Mouse (Mus musculus): ENCODE data around the gene Slc22a23. TPM values are rescaled to one million over a fixed set of nuclear protein-coding genes. Genes with fewer than 3 reads are reported as not detected.

Slc22a23 gene
- total RNA-seq, 2 experiments from 2014 or later, result 8.5 to 10.2 TPM

DNA sequence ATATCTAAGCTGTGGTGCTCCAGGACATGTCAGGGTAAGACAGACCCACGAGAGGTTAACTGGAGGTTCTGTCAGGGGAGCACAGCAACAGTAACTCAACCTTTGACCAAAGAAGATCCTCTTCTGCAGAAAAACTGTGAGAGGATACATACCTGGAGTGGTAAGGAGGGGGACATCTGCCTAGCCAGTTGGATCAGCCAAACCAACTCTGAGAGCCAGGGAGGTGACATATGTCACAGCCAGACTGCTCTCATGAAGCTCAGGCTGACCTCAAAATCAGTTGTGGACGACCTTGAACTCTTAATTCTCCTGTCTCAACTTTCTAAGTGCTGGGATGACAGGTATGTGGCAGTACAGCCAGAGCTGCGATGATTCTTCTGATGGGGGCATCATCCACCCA, 68.0 kb downstream of the Slc22a23 start:
- no peak for DNase-seq
- intact Hi-C loops (cut with DNase I), result loop anchor here (10.0 kb wide), 1 partner anchor 58 kb away; no protein-coding TSS in a partner anchor

DNA sequence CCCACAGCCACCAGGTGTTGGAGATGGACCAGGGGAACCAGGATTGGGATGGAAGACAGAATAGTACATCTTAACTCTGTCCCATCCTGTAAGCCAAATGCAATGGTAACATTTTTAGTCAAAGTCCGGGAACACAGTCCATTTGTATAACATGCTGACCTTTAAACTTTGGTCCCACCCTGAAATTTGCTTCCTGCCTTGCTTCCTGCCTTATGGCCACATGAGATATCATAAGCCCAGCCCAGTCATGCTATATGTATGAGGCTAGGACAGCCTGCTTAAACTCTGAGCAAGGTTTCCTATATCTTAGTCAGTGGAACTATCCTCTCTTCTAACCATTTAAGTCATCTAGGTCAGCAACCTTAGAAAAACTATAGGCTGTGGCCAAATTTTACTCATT, 70.1 kb downstream of the Slc22a23 start:
- no peak for DNase-seq
- intact Hi-C loops (cut with DNase I), result loop anchor here (10.0 kb wide), 1 partner anchor 60 kb away; no protein-coding TSS in a partner anchor

DNA sequence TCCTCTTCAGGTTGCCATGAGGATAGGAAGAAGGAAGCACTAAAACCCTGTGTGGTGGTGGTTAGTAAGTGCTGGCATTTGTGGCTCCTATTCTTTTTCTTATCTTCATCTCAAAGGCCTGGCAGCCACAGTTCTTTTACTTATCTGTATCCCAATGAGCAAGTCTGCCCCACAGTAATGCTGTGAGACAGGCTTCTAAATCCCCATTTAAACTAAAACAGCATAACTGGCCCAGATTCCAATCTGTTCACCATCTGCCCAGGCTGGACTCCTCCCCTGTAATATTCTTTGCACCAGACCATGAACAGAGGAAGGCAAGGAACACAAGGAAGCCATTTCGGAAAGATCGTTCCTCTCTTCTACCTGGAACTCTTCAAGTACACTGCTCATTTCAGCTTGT, 70.6 kb downstream of the Slc22a23 start:
- intact Hi-C loops (cut with DNase I), result loop anchor here (10.0 kb wide), 1 partner anchor 60 kb away; no protein-coding TSS in a partner anchor
- DNase-seq, result no peak

DNA sequence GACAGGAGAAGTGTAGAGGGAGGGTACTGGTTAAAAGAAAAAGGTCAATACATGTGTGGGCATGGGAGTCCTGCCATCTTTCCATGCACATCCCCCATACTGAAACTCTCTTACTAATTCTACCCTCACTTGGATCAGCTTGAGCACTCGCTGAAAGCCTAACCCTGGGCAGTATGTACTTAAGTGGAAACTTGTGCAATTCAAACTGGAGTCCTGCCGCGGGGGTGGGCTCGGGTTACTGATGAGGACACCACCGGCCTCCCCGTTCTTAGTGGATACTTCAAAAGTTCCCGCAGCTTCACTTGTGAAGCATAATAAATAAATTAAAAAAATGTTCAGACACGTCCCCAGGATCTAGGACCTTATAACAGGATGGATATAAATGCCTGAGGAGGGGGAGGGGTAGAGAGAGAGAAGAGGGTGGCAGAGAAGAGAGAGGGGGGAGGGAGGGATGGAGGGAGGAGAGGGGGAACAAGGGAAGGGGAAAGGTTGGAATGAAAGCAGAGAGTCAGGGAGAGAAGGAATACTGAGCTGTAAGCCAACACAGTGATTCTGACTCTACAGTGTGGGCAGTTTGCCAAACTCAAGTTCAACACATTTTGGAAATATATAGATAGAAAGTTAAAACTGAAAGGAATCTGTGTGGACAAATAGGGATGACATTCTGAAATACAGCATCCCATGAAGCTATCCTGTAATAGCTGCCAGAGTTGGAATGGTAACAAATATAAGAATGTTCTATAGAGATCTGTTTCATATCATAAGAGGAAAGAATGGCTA, 72.5 kb downstream of the Slc22a23 start:
- DNase-seq, result peak; percentile 41 to 52
- intact Hi-C loops (cut with DNase I), result loop anchor here (10.0 kb wide), 1 partner anchor 62 kb away; no protein-coding TSS in a partner anchor

DNA sequence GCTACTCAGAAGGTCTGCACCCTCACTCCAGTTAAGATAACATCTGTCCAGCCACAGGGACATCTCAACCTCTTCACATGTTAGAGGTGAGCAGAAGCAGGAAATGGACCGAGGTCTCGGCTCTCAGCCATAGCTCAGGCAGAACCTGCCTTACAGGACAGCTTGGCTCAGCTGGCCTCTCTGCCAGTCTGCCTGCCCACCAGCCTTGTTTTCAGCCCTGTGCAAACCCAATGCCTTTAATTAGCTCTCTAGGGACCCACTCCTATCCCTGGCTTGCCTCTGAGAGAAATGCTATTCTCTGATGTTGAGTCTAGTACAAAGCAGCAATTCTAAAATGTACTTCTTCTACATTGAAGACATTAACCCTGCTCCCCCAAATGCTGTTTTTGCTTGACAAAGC, 73.3 kb downstream of the Slc22a23 start:
- no peak for DNase-seq
- intact Hi-C loops (cut with DNase I), result loop anchor here (10.0 kb wide), 1 partner anchor 63 kb away; no protein-coding TSS in a partner anchor

DNA sequence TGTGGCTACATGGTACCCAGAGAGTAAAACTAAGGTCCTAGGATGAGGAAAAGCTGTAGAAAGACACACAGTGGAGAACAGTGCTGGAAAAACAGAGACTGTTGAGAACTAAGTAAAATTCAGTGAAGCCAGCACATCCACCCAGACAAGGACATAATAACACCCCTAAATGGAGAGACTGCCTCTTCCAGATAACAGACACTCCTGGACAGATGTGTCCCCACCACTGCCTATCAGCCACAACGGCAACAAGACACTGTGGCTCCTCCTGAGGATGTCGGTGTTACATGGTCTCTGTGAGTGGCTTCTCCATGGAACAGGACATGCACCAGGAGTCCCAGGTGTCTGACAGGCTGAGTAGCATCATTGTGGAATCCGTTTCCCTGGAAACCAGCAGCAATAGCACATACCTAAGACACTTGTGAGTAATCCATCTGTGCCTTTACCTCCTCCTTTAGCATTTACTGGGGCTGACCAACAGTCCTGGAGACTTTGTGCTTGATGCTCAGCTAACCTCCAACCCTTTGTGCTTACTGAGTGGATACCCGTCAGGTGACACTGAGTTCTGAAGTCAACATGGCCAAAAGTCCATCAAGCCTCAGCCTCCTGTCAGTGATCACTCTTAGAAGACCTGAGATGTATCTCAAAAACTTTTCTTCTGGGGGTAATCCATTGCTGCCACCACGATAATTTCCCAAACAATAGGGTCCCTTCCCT, 73.9 kb downstream of the Slc22a23 start:
- no peak for DNase-seq
- intact Hi-C loops (cut with DNase I), result loop anchor here (10.0 kb wide), 1 partner anchor 64 kb away; no protein-coding TSS in a partner anchor

DNA sequence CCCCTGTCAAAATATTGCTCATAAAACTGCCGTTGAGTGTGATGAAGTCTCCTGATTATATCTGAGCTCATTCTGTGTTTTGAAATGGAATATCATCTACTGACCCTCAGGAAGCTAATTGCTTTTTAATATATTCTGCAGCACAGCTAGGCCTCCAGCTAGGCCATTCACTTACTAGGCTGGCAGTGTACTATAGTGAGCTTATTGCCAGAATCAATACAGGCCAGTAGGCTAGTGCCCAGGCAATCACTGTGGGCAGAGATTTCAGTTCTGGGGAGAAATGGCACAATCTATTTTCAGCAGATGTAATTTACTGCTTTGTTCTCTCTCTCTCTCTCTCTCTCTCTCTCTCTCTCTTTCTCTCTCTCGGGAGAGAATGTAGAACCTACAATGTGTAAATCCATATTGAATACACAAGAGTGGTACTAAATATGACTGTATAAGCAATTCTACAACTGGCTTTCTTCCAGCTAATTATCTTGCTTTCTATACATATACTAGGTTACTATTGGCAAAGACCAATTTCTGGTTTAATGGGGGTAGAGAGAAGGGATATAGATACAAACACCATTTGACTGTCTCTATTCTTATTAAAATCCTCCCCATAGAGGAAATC, 75.5 kb downstream of the Slc22a23 start:
- intact Hi-C loops (cut with DNase I), result no loop called here

DNA sequence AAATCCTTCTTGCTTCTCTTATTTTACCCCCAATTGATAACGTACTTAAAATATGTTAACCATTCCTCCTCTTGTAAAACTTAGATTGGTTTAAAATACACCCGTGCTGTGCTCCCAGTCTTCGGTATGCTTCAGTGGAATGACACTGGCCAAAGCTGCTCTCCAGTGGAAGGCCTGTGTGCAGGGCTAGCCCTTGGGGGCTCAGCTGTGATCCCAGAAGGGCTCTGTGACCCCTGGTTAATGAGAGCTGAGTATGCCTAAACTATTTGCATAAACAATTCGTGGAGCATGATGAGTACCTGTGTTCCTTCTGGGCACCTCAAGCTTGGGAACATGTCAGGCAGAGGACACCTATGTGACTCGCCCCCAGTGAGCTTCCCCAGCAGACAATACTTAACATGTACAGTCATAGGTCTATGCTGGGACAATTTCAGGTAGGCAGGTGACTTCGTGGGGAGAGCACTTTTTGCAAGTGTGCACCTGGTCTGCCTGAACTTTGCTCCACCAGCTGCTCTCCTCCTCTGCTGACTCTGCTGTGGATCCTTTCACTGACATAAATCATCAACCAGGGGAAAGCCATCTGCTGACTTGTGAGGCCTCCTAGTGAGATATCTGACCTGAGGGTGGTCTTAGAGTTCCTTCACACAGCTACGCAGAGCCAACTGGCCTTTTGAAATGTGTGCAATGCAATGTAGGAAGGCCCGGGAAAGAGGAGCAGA, 77.9 kb downstream of the Slc22a23 start:
- intact Hi-C loops (cut with DNase I), result no loop called here
- no peak for DNase-seq

More for the DNA sequence above, 75.5 kb downstream of the Slc22a23 start:
- DNase-seq, result no peak

DNA sequence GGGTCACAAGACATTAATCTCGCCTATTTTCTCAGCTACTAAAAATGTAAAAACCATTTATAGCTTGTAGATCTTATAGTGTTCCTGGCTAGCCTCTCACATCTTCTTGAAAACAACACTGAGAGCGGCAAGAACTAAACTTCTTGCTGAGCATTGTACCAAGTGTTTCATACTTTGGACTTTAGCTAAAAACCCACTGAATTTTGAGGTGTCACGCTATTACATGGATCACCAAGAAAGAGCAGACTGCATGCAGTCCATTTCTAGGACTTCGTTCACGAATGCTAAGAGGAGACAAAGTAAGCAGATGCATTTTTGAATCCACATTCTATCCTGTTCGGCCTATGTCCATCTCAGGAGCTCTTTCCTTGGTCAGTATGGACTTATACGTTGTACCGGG, 78.9 kb downstream of the Slc22a23 start:
- intact Hi-C loops (cut with DNase I), result no loop called here
- DNase-seq, result no peak

DNA sequence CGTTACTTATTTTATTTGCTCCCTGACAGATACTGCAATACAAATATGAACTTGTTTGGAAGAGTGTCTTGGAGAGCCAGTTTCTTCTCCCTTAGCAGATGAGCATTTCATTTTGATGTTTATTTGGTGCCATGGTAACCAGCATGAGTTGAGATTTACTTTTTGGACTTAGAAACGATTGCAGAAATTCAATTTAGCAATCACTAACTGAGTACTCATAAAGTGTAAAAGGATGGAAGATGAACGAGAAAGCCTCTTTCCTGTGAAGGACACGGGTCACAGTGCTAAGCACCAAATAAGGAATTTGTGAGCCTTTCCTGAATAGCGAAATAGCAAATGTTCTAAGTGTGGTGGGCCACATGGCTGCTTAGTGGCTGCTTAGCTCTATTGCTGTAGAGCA, 79.4 kb downstream of the Slc22a23 start:
- intact Hi-C loops (cut with DNase I), result no loop called here
- no peak for DNase-seq

DNA sequence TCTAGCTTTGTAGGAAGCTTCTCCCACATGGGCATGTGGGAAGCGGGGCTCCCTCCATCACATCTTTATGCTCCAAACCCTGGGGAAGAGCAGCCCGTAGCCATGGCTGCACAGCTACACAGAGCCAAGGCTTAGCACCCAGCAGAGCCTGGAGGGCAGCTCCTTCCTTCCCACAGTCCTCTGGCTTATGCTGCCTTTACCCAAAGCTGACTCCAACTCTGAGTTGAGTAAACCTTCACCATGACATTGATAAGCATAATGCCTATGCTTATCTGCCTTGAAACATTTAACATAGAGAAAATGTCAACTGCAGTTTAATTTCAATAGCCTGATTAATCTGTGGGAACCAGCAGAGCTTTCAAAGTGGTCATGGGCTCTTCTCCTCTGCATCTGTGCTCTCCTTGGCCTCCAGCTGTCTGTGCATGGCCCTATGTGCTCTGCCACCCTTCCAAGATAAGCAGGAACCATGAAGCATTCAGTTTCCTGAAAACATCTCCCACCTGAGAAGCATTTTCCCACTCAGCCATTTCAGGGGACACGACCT, 79.9 kb downstream of the Slc22a23 start:
- intact Hi-C loops (cut with DNase I), result no loop called here

DNA sequence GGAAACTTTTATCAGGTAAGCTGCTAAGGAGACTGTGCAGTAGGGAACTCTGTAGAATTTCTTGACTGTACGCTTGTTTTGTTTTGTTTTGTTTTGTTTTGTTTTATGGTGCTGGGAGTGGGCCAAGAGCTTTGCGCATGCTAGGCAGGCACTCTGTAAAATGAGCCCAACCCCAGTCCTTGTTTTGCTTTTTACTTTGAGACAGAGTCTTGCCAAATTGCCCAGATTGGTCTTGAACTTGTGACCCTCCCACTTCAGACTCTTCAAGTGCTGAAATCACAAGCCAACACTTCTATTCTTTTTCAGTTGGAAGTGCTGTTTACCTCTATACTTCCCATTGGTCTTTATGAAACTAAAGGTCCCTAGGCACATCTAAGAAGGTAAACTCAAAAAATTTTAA, 80.5 kb downstream of the Slc22a23 start:
- DNase-seq, result no peak
- intact Hi-C loops (cut with DNase I), result no loop called here

More for the DNA sequence above, 79.9 kb downstream of the Slc22a23 start:
- no peak for DNase-seq

DNA sequence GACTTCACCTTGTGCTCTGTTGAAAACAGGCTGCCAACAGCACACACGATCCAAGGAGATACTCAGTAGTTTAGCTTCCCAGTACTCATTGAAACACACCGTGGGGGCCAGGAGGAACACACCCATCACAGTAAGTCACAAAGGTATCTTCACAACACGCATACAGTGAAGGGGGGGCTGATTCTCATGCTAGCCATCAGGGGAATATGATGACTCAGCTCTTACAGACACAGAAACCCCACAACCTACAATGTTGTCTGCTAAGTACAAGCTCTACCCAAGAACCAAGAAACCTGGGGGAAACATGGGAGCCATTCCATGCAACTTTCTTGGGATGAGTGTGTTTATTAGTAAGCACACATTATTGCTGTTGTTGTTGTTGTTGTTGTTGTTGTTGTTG, 86.2 kb downstream of the Slc22a23 start:
- intact Hi-C loops (cut with DNase I), result no loop called here
- no peak for DNase-seq

DNA sequence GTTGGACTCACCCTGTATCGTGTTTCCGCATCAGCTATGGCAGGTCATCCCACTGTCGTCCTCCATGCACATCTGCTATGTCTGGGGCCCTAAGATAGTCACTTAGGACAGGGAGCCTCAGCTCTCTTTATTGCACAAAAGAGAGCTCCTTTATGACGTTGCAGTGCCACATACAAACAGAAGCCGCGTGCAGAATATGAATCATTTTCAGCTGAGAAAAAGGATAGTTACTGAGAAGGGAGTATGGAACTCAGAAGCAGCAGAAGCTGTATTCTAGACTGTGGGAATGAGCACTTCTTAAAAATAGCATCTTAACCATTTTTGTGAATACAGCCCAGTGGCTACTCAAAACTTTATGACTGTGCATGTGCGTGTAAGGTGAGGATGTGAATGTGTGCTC, 87.8 kb downstream of the Slc22a23 start:
- DNase-seq, result no peak
- intact Hi-C loops (cut with DNase I), result no loop called here

DNA sequence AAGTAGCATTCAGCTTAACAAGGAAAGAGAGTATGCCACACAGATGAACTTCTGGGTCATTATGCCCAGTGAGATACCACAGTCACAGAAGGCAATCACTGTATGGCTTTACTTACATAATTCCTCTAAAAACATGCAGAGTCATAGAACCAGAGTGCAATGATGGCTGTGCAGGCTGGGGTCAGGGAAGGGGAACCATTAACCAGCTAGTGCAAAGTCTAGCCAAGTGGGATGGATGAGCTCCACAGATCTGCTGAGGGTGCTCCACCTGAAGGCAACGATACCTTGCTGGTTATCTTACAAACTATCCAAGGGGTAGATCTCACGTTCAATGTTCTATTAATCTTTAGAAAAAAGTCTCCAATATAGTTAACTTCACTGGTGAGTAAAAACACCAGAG, 88.3 kb downstream of the Slc22a23 start:
- intact Hi-C loops (cut with DNase I), result no loop called here
- DNase-seq, result no peak

DNA sequence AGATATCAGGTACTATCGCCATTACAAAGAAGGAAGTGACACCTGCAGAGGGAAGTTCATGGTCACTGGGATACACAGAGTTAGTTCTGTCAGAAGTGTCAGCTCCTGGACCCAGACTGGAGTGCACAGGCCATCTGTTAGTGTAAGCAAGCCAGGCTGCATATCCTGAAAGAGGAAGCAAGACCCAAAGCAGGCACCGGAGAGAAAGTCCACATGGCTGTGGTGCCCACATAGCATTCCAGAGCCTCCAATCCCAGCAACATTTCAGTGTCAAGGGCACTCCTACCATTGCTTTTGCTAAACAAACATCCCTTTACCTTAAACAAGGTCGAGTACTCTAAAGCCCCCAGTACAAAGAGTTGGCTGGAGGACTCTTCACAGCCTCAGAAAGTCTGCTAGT, 89.7 kb downstream of the Slc22a23 start:
- intact Hi-C loops (cut with DNase I), result no loop called here
- no peak for DNase-seq

DNA sequence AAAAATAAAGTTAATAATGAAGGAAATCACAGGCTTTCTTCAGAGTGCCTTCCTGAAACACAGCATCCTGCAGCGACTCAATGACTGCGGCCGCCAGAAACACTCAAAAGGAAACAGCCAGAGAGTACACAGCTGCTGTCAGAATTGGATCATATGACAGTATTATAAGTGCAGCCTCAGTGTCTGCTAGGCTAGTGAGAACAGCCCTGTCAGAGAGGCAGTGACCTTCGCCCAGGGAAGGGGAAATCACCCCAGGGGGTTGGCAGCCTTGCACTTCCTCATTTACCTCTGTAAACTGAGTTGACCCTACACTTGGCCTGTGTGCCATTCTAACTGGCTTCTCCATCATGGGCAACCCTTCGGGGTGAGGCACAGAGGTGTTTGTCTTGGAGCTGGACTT, 90.3 kb downstream of the Slc22a23 start:
- peak; percentile 18 to 28 for DNase-seq
- intact Hi-C loops (cut with DNase I), result no loop called here

DNA sequence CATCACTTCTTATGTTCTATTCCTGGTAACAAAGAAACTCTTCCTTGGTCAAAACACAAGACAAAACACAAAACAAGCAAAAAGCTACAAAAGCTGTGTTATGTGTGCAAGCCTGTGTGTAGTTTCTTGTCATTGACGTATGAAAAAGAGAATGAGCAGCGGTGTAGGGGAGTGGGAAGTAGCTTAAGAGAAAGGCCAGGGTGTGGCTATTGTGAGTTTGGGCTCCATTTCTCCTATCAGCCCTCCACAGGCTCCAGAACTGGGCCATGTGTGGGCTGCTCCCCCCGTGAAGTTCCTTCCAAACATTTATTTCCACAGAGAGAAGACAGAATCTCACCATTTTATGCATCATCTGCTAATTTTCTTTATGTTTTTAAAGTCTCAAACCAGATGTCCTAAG, 91.2 kb downstream of the Slc22a23 start:
- no peak for DNase-seq
- intact Hi-C loops (cut with DNase I), result no loop called here

DNA sequence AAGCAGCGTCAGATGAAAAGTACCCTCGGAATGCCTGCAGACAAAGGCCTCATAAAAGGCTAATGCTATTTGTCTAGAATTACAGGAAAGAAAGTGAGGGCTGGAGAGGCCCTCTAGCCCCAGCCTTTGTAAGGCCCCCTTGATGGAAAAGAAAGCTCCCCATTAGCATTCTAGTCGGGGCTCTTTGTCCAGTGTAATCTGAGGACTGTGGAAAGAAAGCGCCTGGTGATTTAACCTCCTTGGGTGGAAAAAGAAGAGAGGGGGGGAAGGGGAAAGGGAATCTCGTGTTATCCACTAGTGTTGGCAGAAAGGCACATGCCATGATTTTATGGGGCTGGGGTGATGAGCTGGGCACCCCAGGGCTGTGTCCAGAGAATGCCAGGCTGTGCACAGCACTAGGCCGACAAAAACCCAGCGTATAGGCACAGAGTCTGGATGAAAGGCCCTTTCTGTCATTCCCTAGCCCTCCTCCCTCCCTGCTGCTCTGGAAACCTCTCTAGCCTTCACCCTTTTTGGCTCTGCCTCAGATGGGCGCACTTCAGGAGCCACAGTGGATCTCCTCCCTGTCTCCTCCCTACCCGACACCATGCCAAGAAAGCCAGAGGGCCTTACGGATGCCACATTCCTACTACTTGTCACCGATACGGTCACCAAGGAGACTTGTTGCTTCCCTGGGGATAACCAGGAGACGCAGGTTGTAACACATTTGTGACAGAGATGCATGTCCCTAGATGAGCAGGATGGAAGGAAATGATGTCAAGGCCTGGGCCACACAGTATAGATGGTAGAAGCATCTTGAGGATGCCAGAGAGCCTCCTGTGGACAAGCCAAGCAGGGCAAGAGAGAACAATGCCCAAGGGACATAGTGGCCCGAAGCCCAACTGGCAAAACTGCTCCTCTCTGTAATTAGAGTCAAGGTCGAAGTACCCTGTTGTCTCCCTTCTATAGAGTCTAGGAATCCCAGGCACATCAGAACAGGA, 95.8 kb downstream of the Slc22a23 start:
- no peak for DNase-seq

More for the DNA sequence above, 95.8 kb downstream of the Slc22a23 start:
- intact Hi-C loops (cut with DNase I), result no loop called here
